Mouse (Mus musculus) neutrophil, adult 65 days (primary cell): ENCODE data around the gene Rnf168. TPM values are rescaled to one million over a fixed set of nuclear protein-coding genes. Genes with fewer than 3 reads are reported as not detected.

ENCODE experiments used
- total RNA-seq: library from RNA; stranded (reverse); gene quantifications from 2 replicates; pipeline ENCODE4 v1.2.4, GENCODE M21; 2023

Rnf168 gene
- 15.1 and 26.6 TPM in 2 replicates for total RNA-seq

DNA sequence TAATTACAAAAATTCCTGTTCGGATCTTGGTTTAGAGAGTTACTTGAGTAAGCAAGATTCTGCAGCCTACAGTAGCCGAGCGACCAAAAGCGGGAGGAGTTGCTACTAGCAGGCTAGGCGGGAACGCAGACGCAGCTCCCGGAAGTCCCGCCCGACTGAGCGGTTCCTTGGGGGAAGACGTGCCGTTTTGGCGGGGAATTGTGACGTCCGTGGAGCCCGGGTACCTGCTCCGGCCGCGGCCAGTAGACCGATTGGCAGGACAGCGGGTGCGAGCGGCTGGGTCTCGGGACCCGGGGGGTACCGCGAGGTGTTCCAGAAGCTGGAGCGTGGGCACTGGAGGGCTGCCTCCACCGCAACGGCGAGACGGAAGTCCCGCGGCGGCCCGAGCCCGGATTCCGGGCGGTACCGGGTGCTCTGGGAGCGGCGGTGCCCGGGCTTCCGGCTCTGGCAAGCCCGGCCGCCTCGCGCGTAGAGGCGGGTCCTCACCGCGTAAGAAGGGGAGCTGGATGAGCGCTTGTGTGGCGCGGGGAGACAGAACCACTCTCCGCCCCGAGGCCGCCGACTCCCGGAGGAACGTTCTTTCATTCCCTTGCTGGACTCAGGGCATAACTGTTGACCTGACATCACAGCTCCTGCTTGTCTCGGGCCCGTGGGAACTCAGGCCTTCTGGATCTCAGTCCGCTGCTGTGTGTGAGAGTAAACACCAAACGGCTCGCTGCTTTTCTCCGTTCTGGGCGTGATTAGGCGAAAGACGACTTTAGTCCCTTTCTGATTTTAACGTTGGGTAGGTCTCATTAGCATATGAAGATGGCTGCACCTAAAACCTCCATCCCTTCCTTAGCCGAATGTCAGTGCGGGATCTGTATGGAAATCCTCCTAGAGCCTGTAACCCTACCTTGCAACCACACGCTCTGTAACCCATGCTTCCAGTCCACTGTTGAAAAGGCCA lies at the start of gene Rnf168:
Gene Rnf168, plus strand, starts transcription at position 152 of the 949 bp plus-strand sequence.

DNA sequence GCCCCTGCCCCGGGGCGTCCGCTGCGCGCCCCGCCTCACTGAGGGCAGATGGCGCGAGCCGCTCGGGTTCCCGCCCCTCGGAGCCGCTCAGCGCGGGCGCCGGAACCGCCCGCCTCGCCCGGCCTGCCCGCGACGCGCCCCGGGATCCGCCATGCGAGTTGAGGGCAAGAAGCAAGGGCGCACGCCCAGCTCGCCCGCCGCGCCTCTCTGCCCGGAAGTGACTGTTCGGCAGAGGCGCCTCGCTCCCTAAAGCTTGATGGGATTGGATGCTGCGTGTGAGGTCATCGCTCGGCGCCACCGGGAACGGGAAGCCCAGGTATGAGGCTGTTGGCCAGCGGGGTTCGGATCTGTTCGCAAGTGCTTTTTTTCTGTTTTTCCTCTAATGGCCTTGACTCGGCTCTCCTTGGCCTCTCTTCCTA lies 30.3 kb upstream of the Rnf168 start, which contains the start of the genes Fbxo45 and Wdr53:
Gene Fbxo45, minus strand, starts transcription at position 207 of the 419 bp plus-strand sequence.
Gene Wdr53, plus strand, starts transcription at position 276 of the 419 bp plus-strand sequence.

DNA sequence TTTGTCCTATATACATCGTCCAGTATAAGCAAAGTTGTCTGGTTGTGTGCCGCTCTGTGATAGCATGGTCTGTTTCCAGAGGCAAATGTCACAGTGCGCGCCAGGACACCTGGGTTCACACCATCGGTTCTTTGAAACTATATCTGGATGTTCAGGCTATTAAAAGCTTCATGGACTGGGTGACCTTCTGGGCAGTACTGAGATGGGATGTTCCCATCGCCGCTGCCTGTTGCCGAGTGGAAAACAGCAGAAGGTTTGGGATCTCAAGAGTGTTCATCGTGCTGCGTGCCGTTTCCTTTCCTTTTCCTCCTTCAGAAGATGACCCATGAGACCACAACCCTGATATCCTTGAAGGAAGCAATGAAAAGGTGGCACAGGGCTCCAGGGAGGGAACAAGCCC lies 6.0 kb upstream of the Rnf168 start, which contains the start of gene Smco1:
Gene Smco1, plus strand, starts transcription at position 178 of the 400 bp plus-strand sequence.

DNA sequence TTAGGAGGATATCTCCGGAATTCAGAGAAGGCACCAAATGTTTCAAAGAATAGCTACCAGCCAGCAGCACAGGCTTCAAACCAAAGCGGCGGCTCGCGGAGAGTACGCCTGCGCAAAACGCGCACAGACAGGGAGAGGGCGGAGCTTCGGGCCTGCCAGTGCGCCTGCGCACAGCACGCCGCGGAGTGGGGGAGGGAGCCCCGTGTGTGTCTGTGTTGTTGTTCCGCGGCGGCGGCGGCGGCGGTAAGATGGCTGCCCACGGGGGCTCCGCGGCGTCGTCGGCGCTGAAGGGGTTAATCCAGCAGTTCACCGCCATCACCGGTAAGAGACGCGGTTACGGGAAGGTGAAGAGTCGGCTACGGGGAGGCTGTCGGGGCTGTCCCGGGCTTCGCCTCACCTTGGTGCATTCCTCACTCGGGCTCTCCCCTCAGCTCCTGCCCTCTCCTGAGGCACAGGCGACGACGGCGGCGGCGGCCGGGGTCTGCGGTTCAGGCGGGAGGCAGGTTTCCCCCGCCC lies 54.8 kb downstream of the Rnf168 start, which contains the start of gene Ubxn7:
Gene Ubxn7, plus strand, starts transcription at position 218 of the 516 bp plus-strand sequence.

Other genes starting within 250 kb of the Rnf168 start
- gene Pak2, start 198.1 kb upstream of the Rnf168 start, total RNA-seq, result 97.0 and 112 TPM in 2 replicates
- gene Pigx, start 177.7 kb upstream of the Rnf168 start, total RNA-seq, result 37.4 and 49.3 TPM in 2 replicates
- gene Cep19, start 177.7 kb upstream of the Rnf168 start, total RNA-seq, result 33.1 and 41.5 TPM in 2 replicates
- gene Nrros, start 111.9 kb upstream of the Rnf168 start, total RNA-seq, result 114 and 161 TPM in 2 replicates
- 2.9 and 3.9 TPM in 2 replicates for gene Bex6, start 97.6 kb upstream of the Rnf168 start, total RNA-seq
- gene Fbxo45, start 30.3 kb upstream of the Rnf168 start, total RNA-seq, result 6.2 and 7.2 TPM in 2 replicates
- 7.9 and 8.3 TPM in 2 replicates for gene Wdr53, start 30.2 kb upstream of the Rnf168 start, total RNA-seq
- 0.66 and 1.2 TPM in 2 replicates for gene Smco1, start 6.0 kb upstream of the Rnf168 start, total RNA-seq
- 56.3 and 65.4 TPM in 2 replicates for gene Ubxn7, start 54.8 kb downstream of the Rnf168 start, total RNA-seq
- not detected in 2 replicates for gene Tm4sf19, start 123.0 kb downstream of the Rnf168 start, total RNA-seq
- 17.9 and 19.8 TPM in 2 replicates for gene Tctex1d2, start 142.2 kb downstream of the Rnf168 start, total RNA-seq
- 122 and 151 TPM in 2 replicates for gene Pcyt1a, start 153.5 kb downstream of the Rnf168 start, total RNA-seq
- not detected in 2 replicates for gene Slc51a, start 210.4 kb downstream of the Rnf168 start, total RNA-seq
- gene Zdhhc19, start 218.8 kb downstream of the Rnf168 start, total RNA-seq, result not detected in 2 replicates